Mouse (Mus musculus): Measurements from ENCODE around the gene Ctnna3.

Gene Ctnna3

DNA sequence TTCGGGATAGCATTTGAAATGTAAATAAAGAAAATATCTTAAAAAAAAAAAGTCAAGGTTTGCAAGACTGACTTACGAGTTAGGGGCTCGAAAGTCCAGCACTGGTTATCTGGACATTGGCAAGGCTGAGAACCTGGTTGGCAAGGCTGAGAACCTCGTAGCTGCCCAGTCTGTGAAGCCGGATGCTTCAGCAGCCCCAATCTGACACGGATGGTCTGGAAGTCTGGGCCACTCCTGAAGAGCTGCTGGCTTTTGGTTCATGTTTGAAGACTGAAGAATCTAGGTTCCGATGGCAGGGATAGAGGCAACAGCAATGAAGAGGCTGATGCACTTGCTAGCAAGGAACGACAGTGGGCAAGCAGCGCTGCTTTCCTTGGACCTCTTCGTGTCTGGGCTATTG lies 339.0 kb downstream of the Ctnna3 start:
- WGBS: 94% methylated on average over 10 of the region's 10 CpGs

- WGBS: 83% methylated on average over 7 of the region's 7 CpGs
Observed at GRCm38 (mm10) chr10:63771656-63772055, 341.8 kb downstream of the Ctnna3 start.

DNA sequence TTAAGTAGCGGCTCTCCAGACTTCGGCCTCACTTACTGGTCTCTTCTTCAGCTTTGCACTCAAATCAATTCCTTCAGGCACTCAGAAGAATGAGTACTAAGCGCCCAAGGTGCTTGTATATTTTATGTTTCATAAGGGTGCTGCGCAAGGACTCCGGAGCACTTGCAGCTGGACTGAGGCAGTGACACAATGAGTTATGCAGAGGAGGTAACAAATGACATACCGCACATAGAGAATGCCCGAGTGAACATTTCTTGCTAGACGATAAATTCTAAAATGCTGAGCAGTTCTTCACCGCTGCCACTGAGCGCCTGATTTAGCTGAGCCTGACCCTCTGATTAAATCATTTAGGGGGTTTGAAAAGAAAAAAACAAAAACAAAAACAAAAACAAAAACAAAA lies 342.2 kb downstream of the Ctnna3 start:
- 90% methylated on average over 10 of the region's 10 CpGs for WGBS

DNA sequence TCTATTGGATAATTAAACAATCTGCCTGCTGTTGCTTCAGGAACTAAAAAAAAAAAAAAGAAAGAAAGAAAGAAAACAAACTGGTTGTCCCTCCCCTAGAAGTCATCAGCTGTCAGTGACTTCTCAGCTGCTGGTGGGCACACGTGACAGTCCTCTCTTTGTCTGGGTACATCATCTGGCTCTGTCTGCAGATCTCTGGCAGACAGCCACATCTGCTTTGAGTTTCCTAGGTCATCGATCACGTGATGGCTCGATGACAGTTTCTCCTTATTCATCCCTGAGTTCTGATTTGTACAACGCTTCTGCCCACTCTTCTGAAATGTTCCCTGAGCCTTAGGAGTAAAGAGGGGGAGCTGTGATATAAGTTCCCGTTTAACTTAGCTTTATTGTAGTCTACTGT lies 352.1 kb downstream of the Ctnna3 start:
- 48% methylated on average over 6 of the region's 6 CpGs for WGBS

DNA sequence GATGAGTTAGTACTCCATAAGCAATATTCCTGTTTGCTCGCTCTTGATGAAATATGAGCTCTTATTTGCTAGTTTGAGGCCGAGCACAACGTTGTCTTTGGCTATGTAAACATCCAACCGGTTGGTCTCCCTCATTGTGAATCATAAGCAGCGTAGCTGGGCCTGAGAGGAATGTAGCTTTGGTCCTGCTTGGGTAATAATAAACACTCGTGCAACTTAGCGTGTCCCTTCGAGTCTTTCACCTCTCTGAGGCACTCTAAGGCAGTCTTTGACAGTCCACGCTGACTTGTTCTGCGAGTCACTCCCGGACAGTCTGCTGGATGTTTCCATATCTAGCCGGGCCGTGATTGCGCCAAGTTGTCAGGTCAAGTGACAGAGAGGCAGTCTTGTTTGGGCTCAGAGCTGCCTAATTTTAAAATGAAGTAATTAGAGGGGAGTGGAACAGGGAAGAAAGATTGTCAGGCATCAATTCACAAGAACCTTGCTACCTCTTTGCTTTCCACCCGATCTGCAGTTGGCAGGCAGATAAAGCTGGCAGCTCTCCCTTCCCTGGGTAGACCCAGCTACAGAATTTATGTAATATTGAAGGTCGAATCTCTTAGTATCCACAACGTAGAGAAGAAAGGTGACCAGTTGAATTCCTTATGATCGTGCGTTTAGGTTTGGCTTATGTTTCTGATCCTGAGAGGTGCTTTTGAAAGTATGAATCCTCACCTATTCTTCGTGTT lies 355.1 kb downstream of the Ctnna3 start:
- WGBS: 74% methylated on average over 20 of the region's 20 CpGs

GRCm38 (mm10) chr10:63786390-63786789 lies 356.5 kb downstream of the Ctnna3 start:
- 96% methylated on average over 7 of the region's 7 CpGs for WGBS

DNA sequence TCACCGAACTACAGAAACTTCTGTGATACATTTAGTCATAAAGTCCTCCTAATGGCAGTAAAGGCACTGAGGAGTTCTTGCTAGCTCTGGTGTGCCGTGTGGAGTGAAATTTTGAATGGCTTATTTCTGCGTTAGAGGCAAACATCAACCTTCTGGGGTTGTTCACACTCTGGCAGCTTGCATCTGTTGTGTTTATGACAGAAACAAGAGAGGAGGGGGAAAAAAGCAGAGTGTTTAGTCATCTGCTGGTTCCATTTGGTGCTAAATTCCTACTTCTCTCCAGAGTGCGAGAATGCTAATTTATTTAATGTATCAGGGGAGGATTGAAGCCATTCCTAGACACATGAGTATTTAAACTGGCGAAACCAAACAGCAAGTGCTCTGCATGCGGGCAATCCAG lies 374.0 kb downstream of the Ctnna3 start:
- 67% methylated on average over 6 of the region's 6 CpGs for WGBS

DNA sequence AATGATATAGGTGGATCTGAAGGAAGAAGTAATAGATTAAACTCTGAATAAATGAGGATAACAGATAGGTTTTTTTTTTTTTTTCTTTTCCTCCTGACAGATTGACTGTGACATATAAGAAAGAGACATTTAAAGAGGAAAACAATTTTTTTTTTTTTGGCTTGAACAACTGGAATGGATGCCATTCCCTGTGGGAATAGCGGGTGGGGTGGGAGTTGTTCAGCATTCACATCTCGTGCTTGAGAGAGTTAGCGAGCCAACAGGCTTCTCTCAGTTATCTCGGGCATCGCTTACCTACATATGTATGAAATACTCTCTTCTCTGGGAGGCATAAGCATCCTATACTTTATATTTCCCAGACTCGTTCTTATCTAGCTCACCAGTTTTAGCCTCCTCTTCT lies 375.7 kb downstream of the Ctnna3 start:
- 68% methylated on average over 6 of the region's 6 CpGs for WGBS

- 69% methylated on average over 1 of the region's 1 CpGs for WGBS
Observed at GRCm38 (mm10) chr10:63806254-63806653, 376.4 kb downstream of the Ctnna3 start.

- 39% methylated on average over 9 of the region's 9 CpGs for WGBS
Observed at GRCm38 (mm10) chr10:63810043-63810617, 380.2 kb downstream of the Ctnna3 start.

DNA sequence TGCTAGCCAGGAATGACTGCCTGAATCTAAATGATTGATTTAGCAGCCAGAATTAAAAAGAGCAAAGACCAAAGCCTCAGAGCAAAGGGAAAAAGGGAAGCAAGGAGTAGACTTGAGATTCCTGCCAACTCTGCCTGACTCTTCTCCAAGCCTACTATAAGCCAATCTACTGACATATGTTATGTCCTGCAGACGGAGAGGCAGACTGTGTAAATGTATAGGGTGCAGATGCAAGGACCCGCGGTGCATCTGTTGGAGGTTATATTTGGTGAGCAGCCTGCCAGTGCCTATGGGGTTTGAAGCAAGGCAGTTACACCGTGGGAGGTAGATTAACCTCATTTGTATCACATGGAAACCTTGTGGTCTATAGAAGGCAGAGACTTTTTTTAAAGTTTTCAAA lies 409.1 kb downstream of the Ctnna3 start:
- 44% methylated on average over 4 of the region's 4 CpGs for WGBS

DNA sequence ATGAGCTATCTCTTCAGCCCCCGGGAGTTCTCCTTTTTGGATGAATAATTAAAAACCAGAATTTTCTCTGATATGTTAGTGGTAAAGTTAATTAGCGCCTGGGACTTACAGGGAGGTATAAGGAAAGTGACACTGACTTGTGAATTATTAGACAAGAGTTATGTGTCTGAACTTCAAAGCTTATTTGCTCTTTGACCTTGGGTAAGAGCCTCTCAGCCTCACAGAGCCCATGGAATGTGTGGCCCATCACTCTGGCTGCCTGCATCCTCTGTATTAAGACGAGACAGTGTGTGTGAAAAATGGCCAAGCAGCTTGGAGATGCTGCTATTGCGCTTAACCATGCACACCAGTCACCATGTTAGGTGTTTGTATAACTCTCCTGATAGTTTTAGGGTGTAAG lies 422.0 kb downstream of the Ctnna3 start:
- 91% methylated on average over 4 of the region's 4 CpGs for WGBS

GRCm38 (mm10) chr10:63869123-63869522 lies 439.2 kb downstream of the Ctnna3 start:
- WGBS: 63% methylated on average over 7 of the region's 7 CpGs

GRCm38 (mm10) chr10:63880462-63880903 lies 450.6 kb downstream of the Ctnna3 start:
- 43% methylated on average over 5 of the region's 5 CpGs for WGBS

GRCm38 (mm10) chr10:63886449-63887088 lies 456.7 kb downstream of the Ctnna3 start:
- WGBS: 43% methylated on average over 23 of the region's 23 CpGs

- 61% methylated on average over 5 of the region's 5 CpGs for WGBS
Observed at GRCm38 (mm10) chr10:63894612-63895011, 464.7 kb downstream of the Ctnna3 start.

GRCm38 (mm10) chr10:63927334-63927733 lies 497.4 kb downstream of the Ctnna3 start, which contains the start of gene Gm10118:
Gene Gm10118, minus strand, starts transcription at chr10:63927434.

DNA sequence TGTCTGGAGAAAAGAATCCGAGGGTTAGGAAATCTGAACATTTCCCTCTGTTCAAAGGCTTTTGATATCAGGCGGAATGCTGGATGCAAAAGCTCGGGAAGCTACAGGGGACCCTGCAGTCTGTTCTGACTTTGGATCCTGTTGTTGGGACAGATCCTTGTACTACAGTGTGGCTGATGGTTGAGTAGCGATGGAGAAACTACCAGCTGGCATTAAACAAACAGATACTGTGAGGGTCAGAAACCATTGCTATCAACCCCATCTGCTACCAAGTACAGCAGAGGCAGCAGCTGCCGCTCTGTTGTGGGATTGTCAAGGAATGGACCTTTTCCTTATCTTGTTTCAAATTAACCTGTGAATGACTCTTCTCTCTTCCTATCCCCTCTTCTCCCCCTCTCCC lies 504.0 kb downstream of the Ctnna3 start:
- 78% methylated on average over 5 of the region's 5 CpGs for WGBS

DNA sequence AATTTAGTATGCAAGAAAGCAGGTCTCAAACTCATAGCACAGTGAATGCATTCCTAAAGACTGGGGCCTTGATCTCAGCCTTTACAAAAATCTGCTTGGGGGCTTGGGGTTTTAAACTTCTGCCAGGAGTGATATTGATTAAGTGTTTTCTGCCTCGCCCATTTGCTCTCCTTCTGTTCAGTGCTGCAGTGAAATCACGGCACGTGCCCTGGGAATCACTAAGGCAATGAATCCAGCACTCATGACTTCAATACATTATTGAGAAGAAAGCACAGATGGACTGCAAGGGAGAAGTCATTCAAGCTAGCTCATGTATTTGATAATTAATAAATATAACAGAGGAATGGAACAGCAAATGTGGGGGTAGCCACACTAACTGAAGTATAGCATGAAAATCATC lies 515.6 kb downstream of the Ctnna3 start:
- 88% methylated on average over 3 of the region's 3 CpGs for WGBS

DNA sequence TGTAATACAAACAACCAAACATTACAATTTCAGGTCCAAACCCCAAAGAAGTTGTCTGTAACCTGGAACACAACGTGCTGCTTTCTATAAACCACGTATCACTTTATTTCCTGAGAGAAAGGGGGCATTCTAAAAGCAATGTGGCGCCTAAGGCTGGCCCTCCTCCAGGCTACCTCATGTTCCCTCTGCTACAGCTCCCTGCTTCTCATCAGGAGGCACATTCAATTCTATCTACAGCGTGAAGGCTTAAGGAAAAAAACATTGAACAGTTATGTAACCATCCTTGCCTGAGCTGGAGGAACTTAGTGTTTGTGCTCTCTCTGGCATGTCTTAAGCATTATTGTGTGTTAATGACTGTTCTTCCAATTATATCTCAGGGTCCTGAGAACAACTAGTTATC lies 517.4 kb downstream of the Ctnna3 start:
- WGBS: 32% methylated on average over 4 of the region's 4 CpGs

GRCm38 (mm10) chr10:63950867-63951266 lies 521.0 kb downstream of the Ctnna3 start:
- WGBS: 42% methylated on average over 8 of the region's 8 CpGs

GRCm38 (mm10) chr10:63951481-63951880 lies 521.6 kb downstream of the Ctnna3 start:
- 81% methylated on average over 1 of the region's 1 CpGs for WGBS

DNA sequence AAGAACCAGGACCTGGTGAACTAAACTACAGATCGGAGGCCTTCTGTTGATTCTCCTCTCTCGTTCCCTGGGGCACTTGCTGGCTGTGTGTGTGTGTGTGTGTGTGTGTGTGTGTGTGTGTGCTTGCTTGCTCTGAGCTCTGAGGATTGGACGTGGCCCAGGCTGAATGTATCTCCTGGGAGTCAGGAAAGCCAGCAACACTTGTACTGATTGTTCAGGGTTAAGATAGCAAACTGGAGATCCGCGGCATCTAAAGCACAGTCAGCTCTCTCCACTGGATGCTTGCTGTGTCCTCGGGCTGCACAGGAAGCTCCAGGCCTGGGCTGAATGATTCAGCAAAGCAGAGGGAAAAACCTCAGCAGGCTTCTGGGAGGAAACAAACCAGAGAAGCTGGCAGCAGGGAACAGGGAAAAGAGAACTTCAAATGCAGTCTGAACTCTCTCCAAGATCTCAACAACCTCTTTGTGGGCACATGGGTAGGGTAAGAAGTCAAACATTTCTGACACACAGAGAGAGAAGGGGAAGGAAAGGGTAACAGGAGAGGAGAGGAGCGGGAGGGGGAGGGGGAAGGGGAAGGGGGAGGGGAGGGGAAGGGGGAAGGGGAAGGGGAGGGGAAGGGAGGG lies 524.5 kb downstream of the Ctnna3 start:
- 27% methylated on average over 6 of the region's 7 CpGs for WGBS
